Mouse (Mus musculus) forebrain, embryonic 14.5 days (tissue): ENCODE measurements around the gene Cpb1. TPM values are rescaled to one million over a fixed set of nuclear protein-coding genes. Genes with fewer than 3 reads are reported as not detected.

Source experiments
- ATAC-seq: fragments of 200-750 bp; cut with Nextera tagmentation; 2 replicates; pipeline ENCODE4 v1.8.0; 2017; ENCODE audit warnings: mild to moderate bottlenecking, moderate library complexity
- DNase-seq: peaks from one replicate; pipeline ENCODE4 v3.0.0-alpha.2; 2015; ENCODE audit warnings: low spot score
- H3K27ac ChIP-seq: fragments of 300-500 bp; sonication (generic); 2 replicates; pipeline ENCODE4 v1.5.1; 2014; ENCODE audit warnings: low read depth, mild to moderate bottlenecking, control low read depth, low read length, moderate library complexity
- H3K27me3 ChIP-seq: fragments of 300-500 bp; sonication (generic); replicated peaks from 2 replicates; pipeline ENCODE4 v1.6.1; 2014; ENCODE audit warnings: low read length, control low read depth, mixed read lengths; ENCODE audit not compliant: control insufficient read depth, insufficient read depth
- H3K36me3 ChIP-seq: fragments of 300-500 bp; sonication (generic); 2 replicates; pipeline ENCODE4 v1.6.1; 2014; ENCODE audit warnings: low read length, control low read depth; ENCODE audit not compliant: control insufficient read depth, insufficient read depth
- H3K4me1 ChIP-seq: fragments of 300-500 bp; sonication (generic); 2 replicates; pipeline ENCODE4 v1.6.1; 2014; ENCODE audit warnings: antibody characterized with exemption, low read length, control low read depth; ENCODE audit not compliant: control insufficient read depth, insufficient read depth
- H3K4me2 ChIP-seq: fragments of 300-500 bp; sonication (generic); 2 replicates; pipeline ENCODE4 v1.6.1; 2014; ENCODE audit warnings: mild to moderate bottlenecking, control low read depth, low read length
- H3K4me3 ChIP-seq: fragments of 300-500 bp; sonication (generic); 2 replicates; pipeline ENCODE4 v1.5.1; 2014; ENCODE audit warnings: low read depth, low read length, control low read depth
- H3K9ac ChIP-seq: fragments of 300-500 bp; sonication (generic); 2 replicates; pipeline ENCODE4 v1.6.1; 2014; ENCODE audit warnings: mild to moderate bottlenecking, low read length, control low read depth, moderate library complexity
- H3K9me3 ChIP-seq: fragments of 300-500 bp; sonication (generic); replicated peaks from 2 replicates; pipeline ENCODE4 v1.6.1; 2016; ENCODE audit warnings: low read length, control low read depth, mixed read lengths; ENCODE audit not compliant: control insufficient read depth
- WGBS: fragments of 180-500 bp; shearing (Covaris S2); extraction: QIAGEN DNeasy Blood & Tissue Kit; methylation state at CpG from one replicate; pipeline ENCODE4 v1.1.7; 2014; 5-methylcytosine and 5-hydroxymethylcytosine counted together
- microRNA-seq: library from miRNA; unstranded; fragments of <30 nt; microRNA quantifications from one replicate; pipeline ENCODE4, GENCODE M21; 2016
- polyA plus RNA-seq: library from polyadenylated mRNA; unstranded; fragments of >200 nt; fragmentation: Nextera tagmentation; extraction: Ambion mirVana; gene quantifications from 2 replicates; pipeline ENCODE4 v1.2.1, GENCODE M21; 2014

Cpb1 gene
- polyA plus RNA-seq, 1 experiment from 2014 or later: not detected

- no peaks in the 10 kb centered on the region for H3K27me3 ChIP-seq
- WGBS: 90% methylated on average over 3 of the region's 3 CpGs
- H3K9ac ChIP-seq: no peak overlapping the region
- H3K4me2 ChIP-seq: no peak overlapping the region
- no peaks in the 10 kb centered on the region for H3K36me3 ChIP-seq
- H3K9me3 ChIP-seq: no peaks in the 10 kb centered on the region
- ATAC-seq (no peak), DNase-seq (no peak)
- no peak overlapping the region for H3K27ac ChIP-seq
- no peaks in the 10 kb centered on the region for H3K4me1 ChIP-seq
- no peak overlapping the region for H3K4me3 ChIP-seq
Observed at GRCm38 (mm10) chr3:20222136-20222535, 53.4 kb downstream of the Cpb1 start.

- H3K9me3 ChIP-seq: no peaks in the 10 kb centered on the region
Observed at GRCm38 (mm10) chr3:20198869-20199268, 76.7 kb downstream of the Cpb1 start.

More at GRCm38 (mm10) chr3:20198869-20199268, 76.7 kb downstream of the Cpb1 start:
- H3K27me3 ChIP-seq: no peaks in the 10 kb centered on the region
- H3K4me3 ChIP-seq: no peak overlapping the region
- no peak overlapping the region for H3K27ac ChIP-seq
- WGBS: 24% methylated on average over 6 of the region's 6 CpGs
- DNase-seq (peak; percentile 75), ATAC-seq (peak; percentile 71)
- no peak overlapping the region for H3K9ac ChIP-seq
- no peaks in the 10 kb centered on the region for H3K36me3 ChIP-seq
- no peaks in the 10 kb centered on the region for H3K4me1 ChIP-seq
- no peak overlapping the region for H3K4me2 ChIP-seq

Small RNAs within 50 kb of the gene (microRNA-seq; reads per million reads assigned to microRNA genes)
- not detected for gene Mir7007

Other genes starting within 250 kb of the Cpb1 start
- gene Hps3, start 240.4 kb downstream of the Cpb1 start, polyA plus RNA-seq: 9.3 and 12.8 TPM in 2 replicates
- 27.6 and 34.4 TPM in 2 replicates for gene Hltf, start 217.9 kb downstream of the Cpb1 start, polyA plus RNA-seq
- gene Gyg, start 120.4 kb downstream of the Cpb1 start, polyA plus RNA-seq: 33.2 and 35.3 TPM in 2 replicates
- gene Cpa3, start 33.6 kb downstream of the Cpb1 start, polyA plus RNA-seq: 0.23 TPM in 1 of 2 replicates, not detected in the other
- gene Agtr1b, start 91.4 kb upstream of the Cpb1 start, polyA plus RNA-seq: 0.26 TPM in 1 of 2 replicates, not detected in the other